ENCODE assay signal across 11 mouse cellular contexts in genomic region chr4:34680530-34680929, GRCm38 (mm10). TPM values are rescaled to one million over a fixed set of nuclear protein-coding genes. Genes with fewer than 3 reads are reported as not detected.
A peak's percentile ranks its signal among the peaks of the same experiment; 100 is the strongest.
DNase-seq lines count a peak whose midpoint lies in the region; ATAC-seq and TF ChIP-seq lines count a peak whose summit lies in the region.
"Had no signal": no experiment of that assay in that cellular context is flagged by ENCODE, and none has a peak within 500 bp of the region (broad histone marks: within the 10 kb centered on the region; RNA-seq: fewer than 3 reads in every experiment).

No protein-coding gene starts in this region.

- H3K27ac ChIP-seq in heart, postnatal 0 days (ENCODE audit: low read depth): no peak overlapping the region
- no peak overlapping the region for H3K27ac ChIP-seq in heart, embryonic 11.5 days (ENCODE audit: low read depth, low read length)
- H3K27ac ChIP-seq in lung, postnatal 0 days (ENCODE audit: low read length): no peak overlapping the region
- no peak overlapping the region for H3K27ac ChIP-seq in stomach, postnatal 0 days (replicated peaks)
- H3K27ac ChIP-seq: forebrain, embryonic 13.5 days; liver, embryonic 13.5 days; midbrain, embryonic 12.5 days had no signal

- no peak for TF ChIP-seq EP300 in heart, postnatal 0 days (IDR thresholded peaks at IDR 0.05; ENCODE audit: low read depth)
- no peak for TF ChIP-seq EP300 in lung, postnatal 0 days (IDR thresholded peaks at IDR 0.05)
- no peak for TF ChIP-seq EP300 in stomach, postnatal 0 days (optimal IDR thresholded peaks at IDR 0.05)

- peaks cover 20% of the 10 kb centered on the region; the same call in 1 of the 2 replicates for H3K36me3 ChIP-seq in heart, postnatal 0 days (replicated peaks; ENCODE audit: control insufficient read depth, insufficient read depth, low read length)
- H3K36me3 ChIP-seq in heart, embryonic 11.5 days (ENCODE audit: control insufficient read depth, insufficient read depth, low read length): peaks cover 4% of the 10 kb centered on the region; the same call in 1 of the 2 replicates
- peaks cover 5% of the 10 kb centered on the region for H3K36me3 ChIP-seq in lung, postnatal 0 days (ENCODE audit: insufficient read depth, low read length)
- no peaks in the 10 kb centered on the region for H3K36me3 ChIP-seq in stomach, postnatal 0 days (ENCODE audit: control insufficient read depth, insufficient read depth, low read length)

- H3K4me1 ChIP-seq in heart, postnatal 0 days (ENCODE audit: control insufficient read depth, insufficient read depth): no peaks in the 10 kb centered on the region
- H3K4me1 ChIP-seq in heart, embryonic 11.5 days (ENCODE audit: control insufficient read depth, insufficient read depth, low read length): no peaks in the 10 kb centered on the region
- H3K4me1 ChIP-seq in lung, postnatal 0 days (ENCODE audit: insufficient read depth, low read depth, low read length): no peaks in the 10 kb centered on the region
- no peaks in the 10 kb centered on the region for H3K4me1 ChIP-seq in stomach, postnatal 0 days (replicated peaks; ENCODE audit: control insufficient read depth, insufficient read depth)
- H3K4me1 ChIP-seq: forebrain, embryonic 13.5 days; midbrain, embryonic 12.5 days had no signal

- no peak overlapping the region for H3K9ac ChIP-seq in heart, postnatal 0 days (replicated peaks; ENCODE audit: low read depth, low read length)
- H3K9ac ChIP-seq in heart, embryonic 11.5 days (ENCODE audit: low read depth, low read length): no peak overlapping the region
- H3K9ac ChIP-seq in lung, postnatal 0 days (replicated peaks; ENCODE audit: low read depth): no peak overlapping the region
- H3K9ac ChIP-seq in stomach, postnatal 0 days (ENCODE audit: low read length): no peak overlapping the region
- H3K9ac ChIP-seq: forebrain, embryonic 13.5 days; liver, embryonic 13.5 days; midbrain, embryonic 12.5 days had no signal

- WGBS in heart, postnatal 0 days: 87% methylated on average over 5 of the region's 5 CpGs
- 90% methylated on average over 5 of the region's 5 CpGs for WGBS in heart, embryonic 11.5 days (ENCODE audit: insufficient replicate concordance)
- WGBS in lung, postnatal 0 days: 91% methylated on average over 5 of the region's 5 CpGs
- WGBS in stomach, postnatal 0 days: 88% methylated on average over 5 of the region's 5 CpGs

- H3K4me2 ChIP-seq in heart, postnatal 0 days (ENCODE audit: low read depth, low read length): no peak overlapping the region
- no peak overlapping the region for H3K4me2 ChIP-seq in heart, embryonic 11.5 days
- H3K4me2 ChIP-seq in lung, postnatal 0 days (replicated peaks; ENCODE audit: low read depth, low read length): no peak overlapping the region
- H3K4me2 ChIP-seq in stomach, postnatal 0 days (replicated peaks; ENCODE audit: low read depth): no peak overlapping the region
- H3K4me2 ChIP-seq: forebrain, embryonic 13.5 days; liver, embryonic 13.5 days; midbrain, embryonic 12.5 days had no signal

- ATAC-seq in heart, postnatal 0 days (ENCODE audit: insufficient read depth, low read depth): no peak
- no peak for ATAC-seq in heart, embryonic 11.5 days (replicated peaks; ENCODE audit: insufficient number of reproducible peaks, low FRiP score, low TSS enrichment)
- ATAC-seq in lung, postnatal 0 days: no peak
- ATAC-seq in stomach, postnatal 0 days (ENCODE audit: low FRiP score, low TSS enrichment): no peak
- ATAC-seq: forebrain, embryonic 13.5 days had no signal

- DNase-seq in heart, postnatal 0 days (ENCODE audit: low spot score): no peak
- DNase-seq in lung, postnatal 0 days (ENCODE audit: low spot score): no peak
- DNase-seq in lung, postnatal 36 days: no peak
- peak; percentile 40 for DNase-seq in R1 (ENCODE audit: low read depth, low spot score)
- DNase-seq in stomach, postnatal 0 days (ENCODE audit: low spot score): no peak
- no peak for DNase-seq in left cerebral cortex, adult 8-10 months (ENCODE audit: low spot score in 2 of 2)
- DNase-seq: liver, embryonic 13.5 days; thymus, adult 18-20 months had no signal

- 0 out of 2 replicates have a peak, but pooled peaks have one; percentile 7 for TF ChIP-seq CTCF in heart, postnatal 0 days (IDR thresholded peaks at IDR 0.05; ENCODE audit: low read depth)
- peak; percentile 28; the same call in 1 of the 2 replicates for TF ChIP-seq CTCF in lung, postnatal 0 days (IDR thresholded peaks at IDR 0.05)
- peak; percentile 44 for TF ChIP-seq CTCF in stomach, postnatal 0 days (IDR thresholded peaks at IDR 0.05; ENCODE audit: low read depth)

- H3K9me3 ChIP-seq in heart, postnatal 0 days (replicated peaks; ENCODE audit: control insufficient read depth, low read length): no peaks in the 10 kb centered on the region
- H3K9me3 ChIP-seq in heart, embryonic 11.5 days (replicated peaks; ENCODE audit: control insufficient read depth, low read length): no peaks in the 10 kb centered on the region
- no peaks in the 10 kb centered on the region for H3K9me3 ChIP-seq in lung, postnatal 0 days (ENCODE audit: low read length)
- no peaks in the 10 kb centered on the region for H3K9me3 ChIP-seq in stomach, postnatal 0 days (ENCODE audit: control insufficient read depth, low read length)
- H3K9me3 ChIP-seq: forebrain, embryonic 13.5 days; liver, embryonic 13.5 days; midbrain, embryonic 12.5 days had no signal

- H3K4me3 ChIP-seq in heart, postnatal 0 days (ENCODE audit: low read depth, low read length): no peak overlapping the region
- no peak overlapping the region for H3K4me3 ChIP-seq in heart, embryonic 11.5 days (ENCODE audit: low read depth, low read length)
- H3K4me3 ChIP-seq in lung, postnatal 0 days (ENCODE audit: low read depth, low read length): no peak overlapping the region
- H3K4me3 ChIP-seq in stomach, postnatal 0 days (ENCODE audit: low read depth, low read length): no peak overlapping the region
- H3K4me3 ChIP-seq: forebrain, embryonic 13.5 days; liver, embryonic 13.5 days; midbrain, embryonic 12.5 days had no signal

- H3K27me3 ChIP-seq in heart, postnatal 0 days (ENCODE audit: control insufficient read depth, insufficient read depth, low read length): no peaks in the 10 kb centered on the region
- H3K27me3 ChIP-seq in heart, embryonic 11.5 days (ENCODE audit: control insufficient read depth, insufficient read depth, low read length): no peaks in the 10 kb centered on the region
- H3K27me3 ChIP-seq in lung, postnatal 0 days (replicated peaks; ENCODE audit: insufficient read depth, low read length): no peaks in the 10 kb centered on the region
- no peaks in the 10 kb centered on the region for H3K27me3 ChIP-seq in stomach, postnatal 0 days (ENCODE audit: control insufficient read depth, insufficient read depth, low read length)
- H3K27me3 ChIP-seq: forebrain, embryonic 13.5 days; liver, embryonic 13.5 days; midbrain, embryonic 12.5 days had no signal

RNA-seq across cellular contexts. Expression of gene Slc35a1, which starts 6.7 kb away (rescaled TPM):
- 29.1 and 30.6 TPM in 2 replicates for total RNA-seq in heart, postnatal 0 days (2014; rRNA removed; ENCODE audit: low replicate concordance)
- polyA plus RNA-seq in heart, postnatal 0 days (2015; fragmentation: Nextera tagmentation; extraction: Ambion mirVana): 31.8 and 32.2 TPM in 2 replicates
- 50.5 and 51.0 TPM in 2 replicates for polyA plus RNA-seq in heart, embryonic 11.5 days (2014; fragmentation: Nextera tagmentation; extraction: Ambion mirVana)
- polyA plus RNA-seq in lung, postnatal 0 days (2015; fragmentation: Nextera tagmentation; extraction: Ambion mirVana): 26.5 and 38.0 TPM in 2 replicates
- 37.4 and 39.6 TPM in 2 replicates for polyA plus RNA-seq in stomach, postnatal 0 days (2015; fragmentation: Nextera tagmentation; extraction: Ambion mirVana)
- 10 to 100 TPM; 20.6 to 23.8 (median 21.5) TPM for total RNA-seq in left cerebral cortex, adult 8-10 months (2022)

RNA-seq across cellular contexts. Expression of gene Cfap206, which starts 49.5 kb away (rescaled TPM):
- not detected in 2 replicates for total RNA-seq in heart, postnatal 0 days (2014; rRNA removed; ENCODE audit: low replicate concordance)
- polyA plus RNA-seq in heart, postnatal 0 days (2015; fragmentation: Nextera tagmentation; extraction: Ambion mirVana): 0.44 TPM in 1 of 2 replicates, not detected in the other
- polyA plus RNA-seq in heart, embryonic 11.5 days (2014; fragmentation: Nextera tagmentation; extraction: Ambion mirVana): 0.14 TPM in 1 of 2 replicates, not detected in the other
- 11.9 and 14.5 TPM in 2 replicates for polyA plus RNA-seq in lung, postnatal 0 days (2015; fragmentation: Nextera tagmentation; extraction: Ambion mirVana)
- polyA plus RNA-seq in stomach, postnatal 0 days (2015; fragmentation: Nextera tagmentation; extraction: Ambion mirVana): 0.19 and 0.59 TPM in 2 replicates
- total RNA-seq in left cerebral cortex, adult 8-10 months (2022): 1 to 10 TPM; 1.4 to 2.6 (median 1.7) TPM
- polyA plus RNA-seq: liver, embryonic 13.5 days had no signal
